20 mouse cellular contexts compared by ENCODE assay signal in genomic region chr6:28007001-28007400, GRCm38 (mm10).
"Had no signal": no experiment of that assay in that cellular context is flagged by ENCODE, and none has a peak within 500 bp of the region (broad histone marks: within the 10 kb centered on the region; RNA-seq: fewer than 3 reads in every experiment).

No protein-coding gene starts in this region.

- DNase-seq: lung, adult 18-20 months; lung, postnatal 14 days; lung, postnatal 4 days; midbrain, embryonic 14.5 days; retina, postnatal 1 day; right cerebral cortex, adult 18-20 months; right cerebral cortex, postnatal 25 days; right cerebral cortex, postnatal 4 days; spleen, adult 18-20 months; thymus, adult 18-20 months; thymus, postnatal 14 days; thymus, postnatal 36 days had no signal

- H3K27me3 ChIP-seq: lung, embryonic 15.5 days; midbrain, embryonic 12.5 days; neural tube, embryonic 13.5 days; neural tube, embryonic 15.5 days had no signal

- H3K36me3 ChIP-seq: lung, embryonic 15.5 days; midbrain, embryonic 10.5 days; midbrain, embryonic 12.5 days; neural tube, embryonic 13.5 days; neural tube, embryonic 15.5 days had no signal

- H3K4me2 ChIP-seq: lung, embryonic 15.5 days; midbrain, embryonic 12.5 days; neural tube, embryonic 13.5 days; neural tube, embryonic 15.5 days had no signal

- ATAC-seq: lung, postnatal 0 days; midbrain, embryonic 16.5 days had no signal

- H3K27ac ChIP-seq: lung, embryonic 15.5 days; midbrain, embryonic 10.5 days; midbrain, embryonic 12.5 days; neural tube, embryonic 13.5 days; neural tube, embryonic 15.5 days had no signal

- H3K9me3 ChIP-seq: lung, embryonic 15.5 days; midbrain, embryonic 10.5 days; midbrain, embryonic 12.5 days; neural tube, embryonic 13.5 days; neural tube, embryonic 15.5 days had no signal

- H3K4me3 ChIP-seq: lung, embryonic 15.5 days; midbrain, embryonic 10.5 days; midbrain, embryonic 12.5 days; myocyte; neural tube, embryonic 13.5 days; neural tube, embryonic 15.5 days had no signal

- H3K4me1 ChIP-seq: lung, embryonic 15.5 days; midbrain, embryonic 10.5 days; midbrain, embryonic 12.5 days; neural tube, embryonic 13.5 days; neural tube, embryonic 15.5 days had no signal

- H3K9ac ChIP-seq: lung, embryonic 15.5 days; midbrain, embryonic 12.5 days; neural tube, embryonic 13.5 days; neural tube, embryonic 15.5 days had no signal
